Mouse (Mus musculus) left cerebral cortex, postnatal 36 days (tissue): Measurements from ENCODE around the gene A4galt. TPM values are rescaled to one million over a fixed set of nuclear protein-coding genes. Genes with fewer than 3 reads are reported as not detected.
A peak's percentile ranks its signal among the peaks of the same experiment; 100 is the strongest.
"Not testable (repeated sequence)": the region's sequence is repeated elsewhere in the genome, so short reads cannot be mapped to it uniquely, and the experiment has no call there.

Source experiments
- DNase-seq, 2 experiments: peaks; one replicate each; pipeline ENCODE4 v3.0.0; 2021 to 2022; ENCODE audit warnings: low spot score in 2 of 2, mixed read lengths in 1 of 2
- intact Hi-C: fragments of 180-260 bp; cut with DNase I; formaldehyde crosslinking; loops from one replicate; pipeline ENCODE4 v1.15.1; 2025
- total RNA-seq, 2 experiments: library from RNA; stranded (reverse); gene quantifications; 2 replicates each; pipeline ENCODE4 v1.2.3; 2021

Gene A4galt
- total RNA-seq, 2 experiments from 2014 or later, result 3.4 to 4.1 TPM

DNA sequence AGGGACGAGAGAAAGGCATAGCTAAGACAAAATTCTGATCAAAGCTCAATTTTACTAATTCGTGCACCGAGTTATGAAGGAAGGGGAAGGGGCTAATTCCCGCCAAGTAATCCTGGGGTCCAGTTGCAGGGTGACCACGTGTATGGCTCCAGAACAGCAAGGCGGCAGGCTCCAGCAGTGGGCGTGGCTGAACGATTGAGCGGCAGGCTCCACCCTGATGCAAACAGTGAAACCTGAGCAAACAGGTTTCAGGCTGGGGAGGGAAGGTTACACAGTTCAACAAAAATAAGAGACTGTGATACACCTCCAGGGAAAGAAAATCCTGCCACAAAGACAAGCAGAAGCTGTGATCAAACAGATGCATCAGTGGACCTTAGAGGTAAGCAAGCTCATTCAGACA lies 19.6 kb upstream of the A4galt start:
- DNase-seq, intact Hi-C loops: not testable (repeated sequence)

DNA sequence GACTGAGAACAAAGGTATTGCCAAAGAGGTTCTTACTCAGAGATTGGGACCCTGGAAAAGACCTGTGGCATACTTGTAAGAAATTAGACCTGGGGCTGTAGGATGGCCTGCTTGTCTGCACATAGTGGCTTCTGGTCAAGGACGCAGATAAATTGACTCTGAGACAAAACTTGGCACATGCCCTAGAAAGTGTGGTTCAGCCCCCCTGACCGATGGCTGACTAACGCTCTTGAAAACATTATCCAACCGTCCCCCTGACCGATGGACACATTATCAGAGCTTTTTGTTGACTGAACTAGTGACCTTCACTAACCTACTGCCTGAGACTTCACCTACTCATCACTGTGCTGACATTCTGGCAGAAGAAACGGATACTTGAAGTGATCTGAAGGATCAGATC lies 18.4 kb upstream of the A4galt start:
- intact Hi-C loops, DNase-seq: not testable (repeated sequence)

GRCm38 (mm10) chr15:83268428-83268827 lies 16.9 kb upstream of the A4galt start:
- DNase-seq, intact Hi-C loops: not testable (repeated sequence)

- intact Hi-C loops, result no loop called here
These were observed 13.7 kb upstream of the A4galt start for GRCm38 (mm10) chr15:83265269-83265668.

DNA sequence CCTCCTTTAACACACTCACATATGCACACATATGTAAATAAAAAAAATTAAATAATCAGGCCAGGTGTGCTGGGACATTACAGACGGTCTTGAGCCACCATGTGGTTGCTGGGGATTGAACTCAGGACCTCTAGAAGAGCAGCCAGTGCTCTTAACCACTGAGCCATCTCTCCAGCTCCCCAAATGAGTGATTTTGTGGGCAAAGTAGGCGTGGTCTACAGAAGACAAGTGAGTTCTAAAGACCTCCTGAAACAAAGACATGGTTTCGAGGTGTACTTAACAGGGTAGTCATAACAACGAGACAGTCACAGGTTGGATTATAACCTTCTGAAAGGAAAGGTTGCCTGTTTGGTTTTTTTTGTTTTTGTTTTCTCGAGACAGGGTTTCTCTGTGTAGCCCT lies 11.8 kb upstream of the A4galt start:
- DNase-seq, result no peak
- intact Hi-C loops, result no loop called here

More at GRCm38 (mm10) chr15:83265269-83265668, 13.7 kb upstream of the A4galt start:
- DNase-seq, result no peak

DNA sequence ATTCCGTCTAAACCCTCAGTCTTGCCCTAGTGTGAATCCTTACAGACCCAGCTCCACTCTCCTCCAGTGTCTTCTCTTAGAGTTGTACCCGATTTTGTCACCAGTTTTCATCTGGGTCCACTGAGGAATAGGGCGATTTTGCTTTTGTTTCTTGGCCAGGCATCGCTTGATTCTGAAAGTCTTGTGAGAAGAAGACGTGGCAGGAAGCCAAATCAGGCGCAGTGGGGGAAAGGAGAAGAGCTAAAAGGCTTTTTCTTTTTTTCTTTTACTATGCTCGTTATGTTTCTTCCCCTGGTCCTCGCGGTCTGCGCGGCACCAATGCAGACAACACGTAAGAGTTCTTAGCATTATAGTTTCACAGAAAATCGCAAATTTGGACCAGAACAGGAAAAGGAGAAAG lies 6.3 kb upstream of the A4galt start:
- DNase-seq, result no peak
- intact Hi-C loops, result no loop called here

DNA sequence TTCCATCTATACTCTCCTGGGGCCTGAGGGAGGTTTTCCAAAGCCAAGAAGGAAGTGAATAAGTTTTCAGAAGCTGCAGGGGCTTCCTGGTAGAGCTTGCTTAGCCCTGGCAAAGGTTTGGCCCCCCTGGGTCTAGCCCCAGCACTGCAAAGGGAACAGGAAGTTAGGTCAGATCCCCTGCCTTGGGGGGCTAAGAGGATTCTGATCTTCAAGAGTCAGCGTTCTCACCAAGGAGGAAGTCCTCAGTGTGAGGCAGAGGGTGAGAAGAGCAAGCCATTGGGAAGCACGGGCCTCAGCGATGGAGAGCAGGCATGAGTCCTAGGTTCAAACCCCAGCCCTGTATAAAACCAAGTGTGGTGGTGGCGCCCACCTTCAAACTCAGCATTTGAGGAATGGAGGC lies 4.9 kb upstream of the A4galt start:
- DNase-seq, result no peak
- intact Hi-C loops, result no loop called here

DNA sequence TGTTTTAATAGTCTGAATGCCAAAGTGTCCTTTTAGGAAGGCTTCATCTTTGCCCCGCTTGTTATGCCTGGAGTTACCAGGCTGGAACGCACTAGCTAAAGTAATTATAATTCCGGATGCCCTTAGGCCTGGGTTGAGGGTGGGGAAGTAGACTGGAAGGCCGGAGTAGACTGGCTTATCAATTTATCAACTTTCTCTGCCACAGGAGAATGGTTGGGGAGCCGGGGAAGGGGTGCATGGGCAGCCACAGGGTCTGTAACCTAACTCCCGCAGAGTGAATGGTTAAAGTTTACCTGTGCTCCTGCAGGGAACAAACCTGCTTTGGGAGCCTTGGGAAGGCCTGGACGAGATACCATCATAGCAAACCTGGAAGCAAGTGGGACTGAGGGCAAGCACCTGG lies 4.4 kb upstream of the A4galt start:
- no peak for DNase-seq
- intact Hi-C loops, result no loop called here

DNA sequence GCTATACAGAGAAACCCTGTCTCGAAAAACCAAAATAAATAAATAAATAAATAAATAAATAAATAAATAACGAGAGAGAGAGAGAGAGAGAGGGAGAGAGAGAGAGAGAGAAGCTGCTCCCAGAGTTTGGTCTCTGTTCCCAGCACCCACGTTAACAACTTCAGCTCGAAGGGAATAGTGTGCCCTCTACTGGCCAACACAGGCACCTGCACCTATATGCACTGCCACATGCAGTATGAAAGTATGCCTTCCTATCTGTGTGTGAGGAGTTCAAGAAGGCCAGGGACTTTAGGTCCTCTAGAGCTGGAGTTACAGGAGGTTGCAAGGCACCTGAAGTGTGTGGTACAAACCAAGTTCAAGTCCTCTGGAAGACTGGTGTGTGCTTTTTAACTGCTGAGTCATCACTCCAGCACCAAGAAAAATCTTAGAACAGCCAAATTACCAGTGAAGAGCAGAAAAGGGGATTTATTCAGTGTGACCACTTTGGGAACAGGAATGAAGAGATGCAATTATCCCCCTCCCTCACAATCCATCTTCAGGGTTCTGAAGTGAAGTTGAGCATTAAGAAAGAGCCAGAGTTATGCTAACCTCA lies 3.7 kb upstream of the A4galt start:
- intact Hi-C loops, result no loop called here
- DNase-seq, result no peak

GRCm38 (mm10) chr15:83254372-83255070 lies 2.9 kb upstream of the A4galt start:
- intact Hi-C loops, result no loop called here
- DNase-seq, result no peak

GRCm38 (mm10) chr15:83252060-83252459 lies 486 bp upstream of the A4galt start:
- peak in 1 of 2 experiments; percentile 7 for DNase-seq
- intact Hi-C loops, result no loop called here

- intact Hi-C loops, result no loop called here
- DNase-seq, result no peak
These were observed 861 bp downstream of the A4galt start for GRCm38 (mm10) chr15:83250651-83251175.

DNA sequence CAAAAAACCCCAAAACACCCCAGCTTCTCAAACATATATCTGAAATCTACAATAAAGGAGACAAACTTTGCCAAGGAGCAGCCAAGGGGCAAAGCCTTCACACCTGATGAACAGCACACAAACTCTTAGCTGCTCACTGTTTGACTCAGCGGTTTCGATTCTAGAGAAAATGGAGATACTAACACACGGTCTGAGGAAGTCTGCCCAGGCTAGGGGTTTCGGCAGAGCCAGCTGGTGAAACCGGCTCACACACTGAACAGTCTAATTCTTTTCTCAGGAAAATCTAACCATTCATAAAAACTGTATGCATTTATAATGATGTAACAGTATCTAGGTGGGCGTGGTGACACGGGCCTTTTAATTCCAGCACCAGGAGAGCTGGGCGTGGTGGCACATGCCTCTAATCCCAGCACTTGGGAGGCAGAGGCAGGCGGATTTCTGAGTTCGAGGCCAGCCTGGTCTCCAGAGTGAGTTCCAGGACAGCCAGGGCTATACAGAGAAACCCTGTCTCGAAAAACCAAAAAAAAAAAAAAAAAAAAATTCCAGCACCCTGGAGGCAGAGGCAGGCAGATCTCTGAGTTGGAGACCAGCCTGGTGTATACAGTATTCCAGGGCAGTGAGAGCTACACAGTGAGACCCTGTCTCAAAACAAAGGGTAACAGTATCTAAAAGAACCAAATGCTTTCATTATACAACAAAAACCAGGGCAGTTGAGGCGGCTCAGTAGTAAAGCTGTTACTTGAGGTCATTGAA lies 1.9 kb downstream of the A4galt start:
- intact Hi-C loops, result no loop called here
- no peak for DNase-seq

DNA sequence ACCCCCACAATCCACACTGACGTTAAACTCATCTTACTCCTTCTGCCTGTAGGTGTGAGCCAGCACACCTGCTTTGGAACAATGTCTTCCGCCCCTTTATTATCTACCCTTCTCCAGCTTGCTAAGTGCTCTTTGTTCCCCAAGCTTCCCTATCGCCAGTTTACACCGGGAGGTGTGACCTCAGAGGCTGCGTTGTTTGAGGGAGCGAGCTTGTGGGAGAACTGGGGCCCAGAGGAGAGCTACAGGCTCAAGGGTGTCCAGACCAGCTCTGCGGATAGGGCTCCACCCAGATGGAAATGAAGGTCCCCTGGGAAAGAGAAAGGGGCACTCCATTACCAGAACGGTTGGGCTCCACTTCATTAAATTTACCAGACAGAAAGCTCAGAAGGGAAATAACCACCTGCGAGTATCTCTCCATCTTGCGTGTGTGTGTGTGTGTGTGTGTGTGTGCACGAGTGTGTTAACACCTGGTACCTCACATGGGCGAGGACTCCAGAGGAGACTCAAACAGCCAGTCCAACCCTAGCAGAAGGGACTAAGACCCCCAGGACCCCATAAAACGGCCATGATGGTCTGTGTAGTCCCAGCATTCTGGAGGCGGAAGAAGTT lies 3.2 kb downstream of the A4galt start:
- intact Hi-C loops, result no loop called here
- DNase-seq, result no peak

GRCm38 (mm10) chr15:83244371-83244770 lies 7.2 kb downstream of the A4galt start:
- intact Hi-C loops, result no loop called here
- DNase-seq, result no peak

DNA sequence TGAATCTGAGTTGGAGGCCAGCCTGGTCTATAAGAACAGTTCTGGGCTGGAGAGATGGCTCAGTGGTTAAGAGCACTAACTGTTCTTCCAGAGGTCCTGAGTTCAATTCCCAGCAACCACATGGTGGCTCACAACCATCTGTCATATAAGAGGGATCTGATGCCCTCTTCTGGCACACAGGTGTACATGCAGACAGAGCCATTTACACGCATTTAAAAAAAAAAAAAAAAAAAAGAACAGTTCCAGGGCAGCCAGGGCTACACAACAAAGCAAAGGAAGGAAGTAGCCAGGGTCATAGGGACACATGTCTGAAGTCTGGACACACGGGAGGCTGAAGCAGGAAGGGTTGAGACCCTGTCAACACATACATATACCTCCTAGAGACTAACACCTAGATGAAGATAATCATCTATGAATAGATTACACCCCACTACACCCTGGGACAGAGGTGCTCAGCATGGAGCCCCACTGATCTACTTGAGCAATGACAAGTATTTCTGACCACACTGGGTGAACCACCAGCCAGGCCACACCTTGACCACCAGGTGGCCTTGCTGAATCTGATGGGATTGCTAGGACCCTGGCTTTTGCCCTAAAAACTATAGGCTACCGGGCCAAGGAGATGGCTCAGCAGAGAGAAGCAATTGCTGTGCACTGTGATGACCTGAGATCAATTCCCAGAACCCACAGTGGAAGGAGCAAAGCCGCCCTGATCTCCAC lies 9.5 kb downstream of the A4galt start:
- intact Hi-C loops, result no loop called here
- no peak for DNase-seq

GRCm38 (mm10) chr15:83241497-83241896 lies 10.1 kb downstream of the A4galt start:
- intact Hi-C loops, result no loop called here
- DNase-seq, result no peak

- DNase-seq, result no peak
- intact Hi-C loops, result no loop called here
These were observed 13.9 kb downstream of the A4galt start for GRCm38 (mm10) chr15:83237460-83238243.

DNA sequence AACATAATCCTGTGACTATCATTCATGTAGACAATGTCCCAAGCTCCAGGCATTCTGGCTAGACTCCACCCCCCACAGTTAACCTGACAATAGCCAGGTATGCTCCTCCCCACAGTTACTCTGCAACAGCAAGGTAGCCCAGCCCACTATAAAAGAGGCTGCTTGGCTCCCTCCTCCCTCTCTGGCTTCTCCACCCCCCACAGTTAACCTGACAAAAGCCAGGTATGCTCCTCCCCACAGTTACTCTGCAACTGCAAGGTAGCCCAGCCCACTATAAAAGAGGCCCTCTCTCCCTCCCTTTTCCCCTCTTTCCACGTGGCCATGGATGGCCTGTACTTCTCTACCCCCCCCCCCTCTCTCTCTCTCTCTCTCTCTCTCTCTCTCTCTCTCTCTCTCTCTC lies 14.8 kb downstream of the A4galt start:
- no peak for DNase-seq

More for the DNA sequence above, 14.8 kb downstream of the A4galt start:
- intact Hi-C loops, result no loop called here
